Mouse (Mus musculus) forelimb bud, embryonic 11.5 days (tissue): Measurements from ENCODE around the gene Maf.
A peak's percentile ranks its signal among the peaks of the same experiment; 100 is the strongest.

Experiments
- DNase-seq: peaks from one replicate; pipeline ENCODE4 v3.0.0-alpha.2; 2012; ENCODE audit warnings: low read depth, low spot score

The Maf gene

GRCm38 (mm10) chr8:115707731-115708590 lies at the start of gene Maf:
Gene Maf (minus strand): TSS chr8:115707794.
- DNase-seq, result peak; percentile 91

DNA sequence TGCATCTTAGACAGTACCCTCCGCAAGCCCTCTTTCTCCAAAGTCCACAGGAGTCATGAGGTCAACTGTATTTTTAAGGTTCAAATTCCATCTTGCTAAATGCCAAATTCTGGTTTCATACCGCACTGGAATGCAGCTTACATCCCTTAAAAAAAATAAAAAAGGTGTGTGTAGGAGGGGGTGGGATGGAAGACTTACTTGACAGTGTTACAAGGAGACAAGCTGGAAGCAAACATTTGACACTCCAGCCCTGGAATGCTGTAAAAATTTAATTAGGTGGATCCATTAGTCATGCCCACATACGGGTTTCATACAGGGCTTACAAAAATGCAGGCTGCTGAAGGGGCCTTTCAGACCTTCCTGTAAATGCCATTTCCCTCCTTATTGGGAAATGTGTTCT lies 49.4 kb upstream of the Maf start:
- DNase-seq, result peak; percentile 32

DNA sequence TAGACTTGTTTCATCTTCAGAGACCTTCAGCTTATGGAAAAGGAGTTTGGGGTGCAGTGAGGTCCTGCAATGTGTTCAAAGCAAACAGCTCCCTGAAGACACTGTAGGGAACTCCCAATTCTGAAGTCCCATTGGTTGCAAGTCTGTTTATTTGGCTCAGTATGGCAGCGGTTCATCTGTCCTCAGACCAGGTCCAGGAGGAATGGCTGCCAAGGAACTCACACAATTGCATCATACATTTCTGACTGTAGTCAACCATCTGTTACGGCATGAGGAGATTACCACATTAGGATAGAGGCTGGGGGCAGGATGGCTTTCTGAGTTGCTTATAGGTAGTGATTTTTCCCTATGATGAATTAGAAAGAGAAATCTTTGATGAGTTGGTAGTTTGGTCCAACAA lies 48.4 kb upstream of the Maf start:
- DNase-seq, result no peak

GRCm38 (mm10) chr8:115754694-115755093 lies 47.1 kb upstream of the Maf start:
- no peak for DNase-seq

DNA sequence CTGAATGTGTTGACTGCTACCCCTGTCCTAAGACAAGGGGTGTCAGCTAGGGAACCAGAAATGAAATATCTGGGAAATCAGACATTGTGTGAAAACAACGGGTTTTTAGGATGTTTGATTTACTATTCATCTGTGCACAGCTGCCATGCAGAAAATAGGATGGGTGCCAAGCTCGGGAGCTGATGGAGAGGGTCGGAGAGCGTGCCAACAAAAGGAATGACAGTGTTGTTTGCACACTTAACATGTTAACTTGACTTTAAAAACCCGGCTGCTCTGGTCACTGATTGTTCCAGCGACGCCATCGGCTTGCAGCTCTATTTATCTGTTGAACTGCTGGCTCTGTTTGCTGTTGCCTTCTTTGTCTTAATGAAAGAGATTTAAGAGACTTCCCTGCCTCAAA lies 46.2 kb upstream of the Maf start:
- DNase-seq, result no peak

DNA sequence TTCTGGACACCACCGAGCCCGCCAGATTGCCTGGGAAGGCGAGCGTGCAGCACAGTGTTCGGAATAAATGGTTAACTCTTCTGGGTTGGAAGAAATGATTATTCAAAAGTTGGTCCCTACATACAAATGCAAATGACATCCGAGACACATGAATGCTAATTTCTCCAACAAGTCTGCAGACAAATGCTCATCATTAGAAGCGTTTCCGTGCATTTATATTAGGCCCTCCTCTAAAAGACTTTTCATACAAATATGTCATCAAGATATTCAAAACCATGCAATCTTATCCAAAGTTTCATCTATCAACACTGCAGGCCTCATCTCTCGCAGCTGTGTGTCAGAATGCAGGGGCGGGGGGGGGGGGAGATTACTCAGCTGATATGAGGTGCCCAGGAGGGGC lies 39.8 kb upstream of the Maf start:
- DNase-seq, result no peak

DNA sequence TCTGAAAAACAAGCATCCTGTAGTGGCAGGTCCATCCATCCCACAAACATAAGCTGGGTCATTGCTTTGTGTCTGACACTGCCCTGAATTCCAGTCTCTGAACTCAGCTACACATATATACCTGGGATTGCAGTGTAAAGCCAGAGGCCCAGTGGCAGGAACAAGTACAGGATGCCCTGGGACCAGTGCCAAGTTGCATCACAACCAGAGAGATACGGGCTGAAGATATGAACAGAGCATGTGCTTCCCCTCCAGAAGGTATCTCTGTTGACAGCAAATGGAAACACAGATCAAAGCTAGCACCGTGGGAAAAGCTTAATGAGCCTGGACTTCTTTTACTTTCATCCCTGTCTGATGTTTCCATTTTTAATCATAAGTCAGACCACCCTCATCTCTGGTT lies 38.1 kb upstream of the Maf start:
- no peak for DNase-seq

DNA sequence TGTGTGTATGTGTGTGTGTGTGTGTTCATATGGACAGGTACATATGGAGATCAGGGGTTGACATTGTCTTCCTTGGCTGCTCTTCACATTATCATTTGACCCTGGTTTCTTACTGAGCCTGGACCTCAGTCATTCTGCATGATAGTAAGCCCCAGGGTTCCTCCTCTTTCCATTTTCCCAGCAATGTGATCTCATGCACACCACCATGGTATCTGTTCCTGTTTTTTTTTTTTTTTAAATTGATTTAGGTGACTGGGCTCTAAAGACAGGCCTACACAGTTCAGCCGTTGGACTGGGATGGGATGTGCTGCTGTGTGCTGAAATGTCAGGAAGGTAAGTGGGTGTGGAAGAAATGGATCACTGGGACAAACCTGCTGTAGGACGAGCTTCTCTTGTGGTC lies 35.8 kb upstream of the Maf start:
- DNase-seq, result no peak

GRCm38 (mm10) chr8:115742646-115743045 lies 35.1 kb upstream of the Maf start:
- no peak for DNase-seq

DNA sequence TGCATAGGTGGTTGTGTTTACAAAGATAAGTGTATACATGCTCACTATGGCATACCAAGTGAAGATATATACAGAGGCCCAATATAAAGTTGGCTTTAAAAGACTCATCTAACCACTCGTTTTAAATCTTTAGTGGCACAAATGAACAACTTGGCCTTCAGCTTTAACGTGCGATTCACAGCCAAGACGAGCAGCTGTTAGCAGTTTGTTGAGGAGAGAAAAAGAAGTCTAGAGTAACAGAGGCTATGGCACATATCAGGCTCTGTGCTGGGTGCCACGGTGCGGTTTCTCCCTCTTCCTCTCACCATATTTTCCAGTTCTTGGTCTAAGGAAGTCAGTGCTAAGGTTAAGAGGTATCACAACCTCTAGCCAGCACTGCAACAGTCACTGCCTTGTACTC lies 34.4 kb upstream of the Maf start:
- no peak for DNase-seq

GRCm38 (mm10) chr8:115739756-115740155 lies 32.2 kb upstream of the Maf start:
- DNase-seq, result no peak

GRCm38 (mm10) chr8:115732401-115732800 lies 24.8 kb upstream of the Maf start:
- no peak for DNase-seq

DNA sequence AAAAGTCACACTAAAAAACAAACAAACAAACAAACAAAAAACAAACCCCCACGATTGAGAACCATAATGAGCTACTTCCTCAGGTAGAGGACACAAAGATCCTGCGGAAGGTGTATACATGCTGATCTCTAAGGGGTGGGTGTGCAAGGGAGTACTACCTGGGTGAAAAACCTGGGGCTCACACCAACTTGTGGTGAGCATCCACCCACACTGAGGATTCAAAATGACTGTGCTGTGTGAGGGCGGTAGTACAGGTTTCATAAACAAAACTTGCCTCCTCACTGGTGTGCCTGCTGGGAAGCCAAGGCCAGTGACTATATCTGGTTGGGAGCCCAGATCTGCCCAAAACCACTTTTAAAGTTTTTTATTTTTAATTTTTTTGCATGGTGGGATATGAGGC lies 19.2 kb upstream of the Maf start:
- no peak for DNase-seq

DNA sequence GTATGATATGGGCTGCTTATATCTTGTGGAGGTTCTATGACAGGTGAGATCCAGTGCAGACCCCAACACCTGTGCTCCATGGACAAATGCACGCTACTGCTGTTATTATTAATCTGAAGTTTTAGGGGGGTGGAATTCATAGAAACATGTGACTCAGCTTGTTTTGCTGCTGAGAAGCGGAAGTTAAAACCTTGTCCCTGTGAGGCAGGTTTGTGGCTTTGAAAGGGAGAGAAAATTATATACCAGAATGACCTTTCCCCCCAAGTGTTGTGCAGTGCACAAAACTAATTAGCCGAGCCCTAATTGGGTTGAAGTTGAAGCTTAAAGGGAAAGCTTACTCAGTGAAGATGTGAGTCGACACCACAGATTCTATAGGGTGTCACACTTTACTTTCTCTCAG lies 18.6 kb upstream of the Maf start:
- no peak for DNase-seq

GRCm38 (mm10) chr8:115719126-115719525 lies 11.5 kb upstream of the Maf start:
- DNase-seq, result no peak

DNA sequence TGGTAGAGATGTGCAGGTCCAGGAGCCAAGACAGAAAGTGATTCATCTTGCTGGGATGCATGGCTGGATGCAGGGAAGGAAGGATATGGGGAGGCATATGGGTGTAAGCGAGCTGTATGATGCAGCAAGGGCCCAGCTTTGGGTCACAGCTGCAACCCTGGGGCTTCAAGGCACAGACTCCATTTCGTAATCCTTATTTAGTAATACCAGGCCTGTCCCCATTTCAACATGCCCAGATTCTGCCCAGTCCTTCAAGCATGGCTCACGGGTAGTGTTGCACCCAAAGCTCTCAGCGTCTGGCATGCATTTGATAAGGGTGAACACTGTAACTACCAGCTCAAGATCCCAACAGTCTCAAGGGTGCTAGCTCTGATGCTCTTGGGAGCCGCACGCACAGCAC lies 11.0 kb upstream of the Maf start:
- no peak for DNase-seq

GRCm38 (mm10) chr8:115715262-115715661 lies 7.7 kb upstream of the Maf start:
- DNase-seq, result no peak

DNA sequence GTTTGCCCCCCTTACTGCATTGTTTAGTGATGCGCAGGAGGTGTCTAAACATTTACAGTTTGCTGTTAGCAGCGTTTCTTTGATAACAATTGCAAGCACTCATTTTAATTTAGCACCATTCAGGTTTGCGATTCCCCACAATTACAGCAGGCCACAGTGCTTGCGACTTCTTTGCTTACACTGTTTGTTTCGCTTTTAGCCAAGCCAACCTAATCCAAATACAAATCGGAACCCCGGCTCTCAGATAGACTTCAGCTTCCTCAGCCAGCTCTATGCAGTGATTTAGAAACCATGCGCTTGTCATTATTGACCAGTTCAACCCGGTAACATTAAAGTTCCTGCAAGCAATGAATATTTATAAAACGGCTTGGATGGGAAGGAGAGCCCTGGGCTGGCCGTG lies 3.5 kb upstream of the Maf start:
- no peak for DNase-seq

- DNase-seq, result no peak
Measured at GRCm38 (mm10) chr8:115709931-115710330, 2.3 kb upstream of the Maf start.

- peak; percentile 87 for DNase-seq
Measured at GRCm38 (mm10) chr8:115708936-115709780, 1.6 kb upstream of the Maf start.

DNA sequence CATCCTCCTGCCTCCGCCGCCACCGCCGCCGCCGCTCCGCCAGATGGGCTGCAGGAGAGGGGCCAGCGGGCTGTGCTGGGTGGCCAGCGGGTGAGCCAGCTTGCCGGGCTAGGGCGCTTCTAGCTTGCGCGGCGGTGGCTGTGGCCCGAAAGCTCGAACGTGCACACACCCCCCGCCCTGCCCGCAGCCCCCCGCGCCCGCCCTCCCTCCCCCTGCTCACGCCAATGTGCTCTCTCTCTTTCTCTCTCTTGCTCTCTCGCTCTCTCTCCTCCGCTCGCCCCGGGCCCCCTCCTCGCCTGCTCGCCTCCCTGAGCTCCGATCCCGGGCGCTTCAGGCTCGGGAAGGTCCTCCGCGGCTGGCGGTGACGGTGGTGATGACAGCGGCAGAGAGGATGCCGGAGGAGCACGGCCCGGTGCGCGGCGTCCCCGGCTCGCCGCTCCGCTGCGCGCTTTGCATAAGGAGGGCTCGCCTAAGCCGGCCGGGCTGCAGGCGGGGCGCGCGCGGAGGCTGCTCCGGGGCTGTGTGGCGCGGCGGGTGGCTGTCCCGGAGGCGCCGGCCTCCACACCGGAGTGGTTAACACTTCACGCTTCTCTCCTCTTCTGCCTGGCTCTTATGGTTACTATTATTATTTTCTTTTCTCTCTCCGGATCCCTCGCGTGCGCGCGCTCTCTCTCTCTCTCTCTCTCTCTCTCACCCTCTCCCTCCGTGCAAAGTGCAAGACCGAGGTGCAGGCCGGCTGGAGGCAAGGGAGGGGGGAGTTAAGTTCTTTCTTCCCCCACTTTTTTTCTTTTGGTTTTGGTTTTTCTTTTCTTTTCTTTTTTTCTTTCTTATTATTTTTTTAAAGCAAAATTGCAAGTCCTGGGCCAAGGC lies 498 bp downstream of the Maf start:
- DNase-seq, result peak; percentile 51

DNA sequence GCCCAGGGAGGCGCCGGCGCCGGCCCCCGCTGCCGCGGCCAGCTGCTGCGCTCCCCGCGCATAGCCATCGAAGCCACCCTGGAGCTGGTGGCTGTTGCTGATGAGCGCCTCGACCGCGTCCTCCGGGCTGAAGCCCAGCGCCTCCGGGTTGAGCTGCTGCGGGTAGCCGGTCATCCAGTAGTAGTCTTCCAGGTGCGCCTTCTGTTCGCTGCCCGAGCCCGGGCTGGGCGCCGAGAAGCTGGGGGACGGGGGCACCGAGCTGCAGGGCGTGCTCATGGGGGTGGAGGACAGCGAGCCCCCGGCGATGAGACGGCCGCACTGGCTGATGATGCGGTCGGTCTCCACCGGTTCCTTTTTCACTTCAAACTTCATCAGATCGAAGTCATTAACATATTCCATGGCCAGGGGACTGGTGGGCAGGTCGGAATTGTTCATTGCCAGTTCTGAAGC lies 1.2 kb downstream of the Maf start:
- DNase-seq, result peak; percentile 21
